In genomic region chr2:31822524-31823371, GRCm38 (mm10) we compare ENCODE assay signal across 7 mouse cellular contexts. TPM values are rescaled to one million over a fixed set of nuclear protein-coding genes. Genes with fewer than 3 reads are reported as not detected.
DNase-seq lines count a peak whose midpoint lies in the region; ATAC-seq and TF ChIP-seq lines count a peak whose summit lies in the region.

No protein-coding gene starts in this region.

- peak; percentile 94 to 96 for DNase-seq in B cell, adult 2 months
- DNase-seq in ES-E14 (ENCODE audit: low read depth, low spot score) = no peak
- DNase-seq in layer of hippocampus, adult 9-10 months (ENCODE audit: low spot score) = peak; percentile 46
- DNase-seq in retina, postnatal 1 day = peak; percentile 78
- DNase-seq in urinary bladder, postnatal 14 days (ENCODE audit: low spot score) = no peak

- H3K36me3 ChIP-seq in ES-E14 (ENCODE audit: control insufficient read depth, insufficient read depth, low read length, poor library complexity, severe bottlenecking) = no peaks in the 10 kb centered on the region
- H3K36me3 ChIP-seq in forebrain, embryonic 13.5 days (ENCODE audit: poor library complexity, severe bottlenecking) = no peaks in the 10 kb centered on the region
- no peaks in the 10 kb centered on the region for H3K36me3 ChIP-seq in lung, embryonic 16.5 days (ENCODE audit: control insufficient read depth, insufficient read depth, low read length)

- H3K9ac ChIP-seq in ES-E14 (ENCODE audit: insufficient read depth, low read depth, low read length, poor library complexity, severe bottlenecking) = no peak overlapping the region
- H3K9ac ChIP-seq in forebrain, embryonic 13.5 days = peak overlapping the region; percentile 6
- peak overlapping the region; percentile 27; the same call in 1 of the 2 replicates for H3K9ac ChIP-seq in lung, embryonic 16.5 days (ENCODE audit: low read length)

- 10% methylated on average over 39 of the region's 39 CpGs for WGBS in forebrain, embryonic 13.5 days
- 11% methylated on average over 39 of the region's 39 CpGs for WGBS in lung, embryonic 16.5 days

- ATAC-seq in forebrain, embryonic 13.5 days = peak; percentile 67
- no peak for ATAC-seq in lung, embryonic 16.5 days (ENCODE audit: low read depth)

- no peaks in the 10 kb centered on the region for H3K9me3 ChIP-seq in ES-E14 (ENCODE audit: control insufficient read depth, insufficient read depth, low read depth, low read length)
- no peaks in the 10 kb centered on the region for H3K9me3 ChIP-seq in forebrain, embryonic 13.5 days (replicated peaks)
- no peaks in the 10 kb centered on the region for H3K9me3 ChIP-seq in lung, embryonic 16.5 days (ENCODE audit: control insufficient read depth, low read length)

- in situ Hi-C loops in ES-E14 (cut with MboI; ENCODE audit: low sequenced_read_pairs in 2 of 2, unreplicated experiment in 2 of 2) = no loop called here

- H3K4me2 ChIP-seq in forebrain, embryonic 13.5 days = peak overlapping the region; percentile 62
- peak overlapping the region; percentile 45 for H3K4me2 ChIP-seq in lung, embryonic 16.5 days (ENCODE audit: low read depth, low read length)

- peaks cover 30% of the 10 kb centered on the region for H3K27me3 ChIP-seq in forebrain, embryonic 13.5 days
- peaks cover 17% of the 10 kb centered on the region for H3K27me3 ChIP-seq in lung, embryonic 16.5 days (ENCODE audit: control insufficient read depth, insufficient read depth, low read depth, low read length)

- H3K4me3 ChIP-seq in ES-E14 (ENCODE audit: insufficient read depth in 1 of 2, low read depth in 1 of 2, low read length in 2 of 2, poor library complexity in 1 of 2, severe bottlenecking in 1 of 2) = peak overlapping the region; percentile 4 to 15; a peak in 2 of 4 replicates
- peak overlapping the region; percentile 27 for H3K4me3 ChIP-seq in forebrain, embryonic 13.5 days
- peak overlapping the region; percentile 14; the same call in 1 of the 2 replicates for H3K4me3 ChIP-seq in lung, embryonic 16.5 days (ENCODE audit: low read length)

- peaks cover 0 to 4% of the 10 kb centered on the region in 2 experiments; a peak in 1 of 4 replicates for H3K4me1 ChIP-seq in ES-E14 (ENCODE audit: control insufficient read depth in 2 of 2, insufficient read depth in 2 of 2, low read length in 2 of 2, poor library complexity in 1 of 2)
- peaks cover 56% of the 10 kb centered on the region for H3K4me1 ChIP-seq in forebrain, embryonic 13.5 days
- H3K4me1 ChIP-seq in lung, embryonic 16.5 days (replicated peaks; ENCODE audit: control insufficient read depth, insufficient read depth, low read length) = peaks cover 4% of the 10 kb centered on the region

- H3K27ac ChIP-seq in ES-E14 (ENCODE audit: insufficient read depth, low read depth, low read length, poor library complexity, severe bottlenecking) = no peak overlapping the region
- H3K27ac ChIP-seq in forebrain, embryonic 13.5 days = peak overlapping the region; percentile 51
- H3K27ac ChIP-seq in lung, embryonic 16.5 days (ENCODE audit: low read length) = no peak overlapping the region

TF ChIP-seq in ES-E14, 5 proteins besides CTCF, POLR2A, EP300 and RAD21:
- TF ChIP-seq CHD2 (IDR thresholded peaks at IDR 0.05; ENCODE audit: low read depth, low read length) (no peak), ZC3H11A (IDR thresholded peaks at IDR 0.05; ENCODE audit: borderline replicate concordance, low read depth, low read length) (no peak), MAFK (IDR thresholded peaks at IDR 0.05; ENCODE audit: insufficient read depth, low read depth, low read length) (no peak), ZNF384 (IDR thresholded peaks at IDR 0.05; ENCODE audit: low read depth, low read length) (no peak), HCFC1 (IDR thresholded peaks at IDR 0.05; ENCODE audit: borderline replicate concordance, insufficient read depth, low read length) (no peak)

RNA-seq across cellular contexts. Expression of gene Qrfp, which starts 12.4 kb away (rescaled TPM):
- total RNA-seq in ES-E14 (2012; rRNA removed) = 0.05 TPM in 1 of 2 replicates, not detected in the other
- polyA plus RNA-seq in forebrain, embryonic 13.5 days (2015; fragmentation: Nextera tagmentation; extraction: Ambion mirVana) = 0.13 and 0.19 TPM in 2 replicates
- polyA plus RNA-seq in lung, embryonic 16.5 days (2015; fragmentation: Nextera tagmentation; extraction: Ambion mirVana) = 0.10 TPM in 1 of 2 replicates, not detected in the other

RNA-seq across cellular contexts. Expression of gene Fibcd1, which starts 23.1 kb away (rescaled TPM):
- 0.11 and 0.22 TPM in 2 replicates for total RNA-seq in ES-E14 (2012; rRNA removed)
- 1.2 and 1.5 TPM in 2 replicates for polyA plus RNA-seq in forebrain, embryonic 13.5 days (2015; fragmentation: Nextera tagmentation; extraction: Ambion mirVana)
- polyA plus RNA-seq in lung, embryonic 16.5 days (2015; fragmentation: Nextera tagmentation; extraction: Ambion mirVana) = 0.06 and 0.14 TPM in 2 replicates

Comparison
In these comparisons a context has a peak if more than half of its experiments do, and no peak if none do; other contexts are left out.
1. DNase-seq: peak in B cell, adult 2 months (2 of 2), layer of hippocampus, adult 9-10 months (single experiment) and retina, postnatal 1 day (single experiment); none in ES-E14 (single experiment) and urinary bladder, postnatal 14 days (single experiment).
2. Peak in every context shown above with its lines, with median percentiles within 50 percentile points of each other: H3K4me3 ChIP-seq.